20 mouse cellular contexts compared by ENCODE assay signal in genomic region chr19:44513054-44513833, GRCm38 (mm10). TPM values are rescaled to one million over a fixed set of nuclear protein-coding genes. Genes with fewer than 3 reads are reported as not detected.
DNase-seq lines count a peak whose midpoint lies in the region; ATAC-seq and TF ChIP-seq lines count a peak whose summit lies in the region.
"Had no signal": no experiment of that assay in that cellular context is flagged by ENCODE, and none has a peak within 500 bp of the region (broad histone marks: within the 10 kb centered on the region; RNA-seq: fewer than 3 reads in every experiment).

No protein-coding gene starts in this region.

- TF ChIP-seq CTCF in forebrain, postnatal 0 days (IDR thresholded peaks at IDR 0.05; ENCODE audit: low read depth) = no peak

- H3K9ac ChIP-seq in forebrain, embryonic 13.5 days = no peak overlapping the region
- H3K9ac ChIP-seq in forebrain, postnatal 0 days = no peak overlapping the region
- no peak overlapping the region for H3K9ac ChIP-seq in midbrain, embryonic 12.5 days (replicated peaks)
- H3K9ac ChIP-seq in neural tube, embryonic 11.5 days (ENCODE audit: low read length) = no peak overlapping the region
- H3K9ac ChIP-seq: embryonic facial prominence, embryonic 12.5 days; liver, embryonic 13.5 days had no signal

- peaks cover 97% of the 10 kb centered on the region for H3K27me3 ChIP-seq in forebrain, embryonic 13.5 days
- peaks cover 85% of the 10 kb centered on the region for H3K27me3 ChIP-seq in forebrain, postnatal 0 days (ENCODE audit: insufficient read depth, low read length)
- H3K27me3 ChIP-seq in midbrain, embryonic 12.5 days = peaks cover 100% of the 10 kb centered on the region
- H3K27me3 ChIP-seq in neural tube, embryonic 11.5 days (ENCODE audit: control insufficient read depth, insufficient read depth, low read length) = peaks cover 51% of the 10 kb centered on the region

- no peak for DNase-seq in forebrain, postnatal 0 days
- peak; percentile 50 to 63 for DNase-seq in kidney, postnatal 4 days
- DNase-seq in kidney, adult 18-20 months = no peak
- peak; percentile 18 for DNase-seq in neural tube, embryonic 11.5 days (ENCODE audit: low spot score)
- DNase-seq in right cerebral cortex, postnatal 4 days = no peak
- DNase-seq: cerebellum, adult 18-20 months; gastrocnemius, postnatal 10 days; heart, postnatal 14 days; layer of hippocampus, adult 9-11 months; liver, embryonic 13.5 days had no signal

- no peak for ATAC-seq in forebrain, embryonic 13.5 days
- no peak for ATAC-seq in forebrain, postnatal 0 days
- no peak for ATAC-seq in midbrain, embryonic 12.5 days (ENCODE audit: low FRiP score, low read depth)
- ATAC-seq in neural tube, embryonic 11.5 days (ENCODE audit: insufficient read depth, low FRiP score, low TSS enrichment) = no peak
- ATAC-seq: CD4-positive, CD25-positive, alpha-beta regulatory T cell, adult 4 months; lung, postnatal 0 days had no signal

- H3K9me3 ChIP-seq in forebrain, embryonic 13.5 days (replicated peaks) = no peaks in the 10 kb centered on the region
- H3K9me3 ChIP-seq in forebrain, postnatal 0 days (ENCODE audit: low read length) = no peaks in the 10 kb centered on the region
- no peaks in the 10 kb centered on the region for H3K9me3 ChIP-seq in midbrain, embryonic 12.5 days
- H3K9me3 ChIP-seq in neural tube, embryonic 11.5 days (ENCODE audit: control insufficient read depth, low read length) = no peaks in the 10 kb centered on the region
- H3K9me3 ChIP-seq: embryonic facial prominence, embryonic 12.5 days; liver, embryonic 13.5 days had no signal

- no peak overlapping the region; the same call in 1 of the 2 replicates for H3K27ac ChIP-seq in forebrain, embryonic 13.5 days
- H3K27ac ChIP-seq in forebrain, postnatal 0 days (ENCODE audit: low read depth, low read length) = no peak overlapping the region
- H3K27ac ChIP-seq in midbrain, embryonic 12.5 days (replicated peaks) = peak overlapping the region; percentile 67
- H3K27ac ChIP-seq in neural tube, embryonic 11.5 days (ENCODE audit: low read depth, low read length) = no peak overlapping the region
- H3K27ac ChIP-seq: embryonic facial prominence, embryonic 12.5 days; liver, embryonic 13.5 days had no signal

- H3K4me2 ChIP-seq in forebrain, embryonic 13.5 days = 0 out of 2 replicates have a peak overlapping the region, but pooled peaks have one; percentile 11
- no peak overlapping the region for H3K4me2 ChIP-seq in forebrain, postnatal 0 days (ENCODE audit: low read depth)
- peak overlapping the region; percentile 32; the same call in 1 of the 2 replicates for H3K4me2 ChIP-seq in midbrain, embryonic 12.5 days (replicated peaks)
- H3K4me2 ChIP-seq in neural tube, embryonic 11.5 days (ENCODE audit: low read depth) = no peak overlapping the region; the same call in 1 of the 2 replicates
- H3K4me2 ChIP-seq: embryonic facial prominence, embryonic 12.5 days; liver, embryonic 13.5 days had no signal

- H3K4me1 ChIP-seq in forebrain, embryonic 13.5 days = peaks cover 57% of the 10 kb centered on the region
- peaks cover 8% of the 10 kb centered on the region; the same call in 1 of the 2 replicates for H3K4me1 ChIP-seq in forebrain, postnatal 0 days (ENCODE audit: insufficient read depth)
- peaks cover 70% of the 10 kb centered on the region for H3K4me1 ChIP-seq in midbrain, embryonic 12.5 days
- peaks cover 21% of the 10 kb centered on the region for H3K4me1 ChIP-seq in neural tube, embryonic 11.5 days (ENCODE audit: control insufficient read depth, insufficient read depth, low read length)

- H3K36me3 ChIP-seq in forebrain, embryonic 13.5 days (ENCODE audit: poor library complexity, severe bottlenecking) = no peaks in the 10 kb centered on the region
- no peaks in the 10 kb centered on the region for H3K36me3 ChIP-seq in forebrain, postnatal 0 days (ENCODE audit: insufficient read depth)
- no peaks in the 10 kb centered on the region for H3K36me3 ChIP-seq in midbrain, embryonic 12.5 days
- H3K36me3 ChIP-seq in neural tube, embryonic 11.5 days (ENCODE audit: control insufficient read depth, insufficient read depth, low read length) = no peaks in the 10 kb centered on the region
- H3K36me3 ChIP-seq: embryonic facial prominence, embryonic 12.5 days; liver, embryonic 13.5 days had no signal

- H3K4me3 ChIP-seq in forebrain, embryonic 13.5 days = no peak overlapping the region
- no peak overlapping the region for H3K4me3 ChIP-seq in forebrain, postnatal 0 days (ENCODE audit: low read depth, low read length)
- H3K4me3 ChIP-seq in midbrain, embryonic 12.5 days = peak overlapping the region; percentile 4; the same call in 1 of the 2 replicates
- no peak overlapping the region for H3K4me3 ChIP-seq in neural tube, embryonic 11.5 days (ENCODE audit: low read depth, low read length)
- H3K4me3 ChIP-seq: embryonic facial prominence, embryonic 12.5 days; liver, embryonic 13.5 days had no signal

- WGBS in forebrain, embryonic 13.5 days = 4% methylated on average over 11 of the region's 11 CpGs
- 9% methylated on average over 11 of the region's 11 CpGs for WGBS in forebrain, postnatal 0 days
- WGBS in midbrain, embryonic 12.5 days = 3% methylated on average over 11 of the region's 11 CpGs
- WGBS in neural tube, embryonic 11.5 days = 14% methylated on average over 11 of the region's 11 CpGs

RNA-seq across cellular contexts. Expression of gene Wnt8b, which starts 20.0 kb away (rescaled TPM):
- 8.1 and 16.7 TPM in 2 replicates for polyA plus RNA-seq in forebrain, embryonic 13.5 days (2015; fragmentation: Nextera tagmentation; extraction: Ambion mirVana)
- total RNA-seq in forebrain, postnatal 0 days (2014; rRNA removed) = 0.54 and 2.1 TPM in 2 replicates
- polyA plus RNA-seq in forebrain, postnatal 0 days (2015; fragmentation: Nextera tagmentation; extraction: Ambion mirVana) = 0.60 and 1.2 TPM in 2 replicates
- polyA plus RNA-seq in midbrain, embryonic 12.5 days (2016; fragmentation: Nextera tagmentation; extraction: Ambion mirVana) = 11.3 and 11.6 TPM in 2 replicates
- 0.45 and 0.46 TPM in 2 replicates for polyA plus RNA-seq in neural tube, embryonic 11.5 days (2014; fragmentation: Nextera tagmentation; extraction: Ambion mirVana)
- total RNA-seq: gastrocnemius, postnatal 10 days; heart, postnatal 14 days; left cerebral cortex, postnatal 14 days; megakaryocyte-erythroid progenitor cell, adult 5-6 weeks; neutrophil, adult 5-6 weeks had no signal
- polyA plus RNA-seq: CD4-positive, CD25-positive, alpha-beta regulatory T cell, adult 4 months; intestine, embryonic 14.5 days; liver, embryonic 13.5 days; lung, postnatal 0 days had no signal

RNA-seq across cellular contexts. Expression of gene Sec31b, which starts 32.4 kb away (rescaled TPM):
- polyA plus RNA-seq in forebrain, embryonic 13.5 days (2015; fragmentation: Nextera tagmentation; extraction: Ambion mirVana) = 0.15 and 0.40 TPM in 2 replicates
- total RNA-seq in forebrain, postnatal 0 days (2014; rRNA removed) = 0.08 and 0.48 TPM in 2 replicates
- 0.10 and 0.15 TPM in 2 replicates for polyA plus RNA-seq in forebrain, postnatal 0 days (2015; fragmentation: Nextera tagmentation; extraction: Ambion mirVana)
- polyA plus RNA-seq in midbrain, embryonic 12.5 days (2016; fragmentation: Nextera tagmentation; extraction: Ambion mirVana) = 0.47 and 0.54 TPM in 2 replicates
- polyA plus RNA-seq in neural tube, embryonic 11.5 days (2014; fragmentation: Nextera tagmentation; extraction: Ambion mirVana) = 0.31 and 0.37 TPM in 2 replicates

RNA-seq across cellular contexts. Expression of gene Gm20538, which starts 39.4 kb away (rescaled TPM):
- polyA plus RNA-seq in forebrain, embryonic 13.5 days (2015; fragmentation: Nextera tagmentation; extraction: Ambion mirVana) = not detected in 2 replicates
- total RNA-seq in forebrain, postnatal 0 days (2014; rRNA removed) = not detected in 2 replicates
- polyA plus RNA-seq in forebrain, postnatal 0 days (2015; fragmentation: Nextera tagmentation; extraction: Ambion mirVana) = not detected in 2 replicates
- polyA plus RNA-seq in midbrain, embryonic 12.5 days (2016; fragmentation: Nextera tagmentation; extraction: Ambion mirVana) = not detected in 2 replicates
- not detected in 2 replicates for polyA plus RNA-seq in neural tube, embryonic 11.5 days (2014; fragmentation: Nextera tagmentation; extraction: Ambion mirVana)
- total RNA-seq: gastrocnemius, postnatal 10 days; heart, adult 8-10 months; heart, postnatal 14 days; left cerebral cortex, postnatal 14 days; megakaryocyte-erythroid progenitor cell, adult 5-6 weeks had no signal
- polyA plus RNA-seq: CD4-positive, CD25-positive, alpha-beta regulatory T cell, adult 4 months; embryonic facial prominence, embryonic 12.5 days; intestine, embryonic 14.5 days; liver, embryonic 13.5 days had no signal

RNA-seq across cellular contexts. Expression of gene Ndufb8, which starts 42.0 kb away (rescaled TPM):
- 441 and 467 TPM in 2 replicates for polyA plus RNA-seq in forebrain, embryonic 13.5 days (2015; fragmentation: Nextera tagmentation; extraction: Ambion mirVana)
- 275 and 424 TPM in 2 replicates for total RNA-seq in forebrain, postnatal 0 days (2014; rRNA removed)
- polyA plus RNA-seq in forebrain, postnatal 0 days (2015; fragmentation: Nextera tagmentation; extraction: Ambion mirVana) = 691 and 823 TPM in 2 replicates
- 436 and 439 TPM in 2 replicates for polyA plus RNA-seq in midbrain, embryonic 12.5 days (2016; fragmentation: Nextera tagmentation; extraction: Ambion mirVana)
- polyA plus RNA-seq in neural tube, embryonic 11.5 days (2014; fragmentation: Nextera tagmentation; extraction: Ambion mirVana) = 525 and 556 TPM in 2 replicates

RNA-seq across cellular contexts. Expression of gene Hif1an, which starts 49.4 kb away (rescaled TPM):
- 32.5 and 37.2 TPM in 2 replicates for polyA plus RNA-seq in forebrain, embryonic 13.5 days (2015; fragmentation: Nextera tagmentation; extraction: Ambion mirVana)
- 8.2 and 13.6 TPM in 2 replicates for total RNA-seq in forebrain, postnatal 0 days (2014; rRNA removed)
- polyA plus RNA-seq in forebrain, postnatal 0 days (2015; fragmentation: Nextera tagmentation; extraction: Ambion mirVana) = 8.1 and 15.6 TPM in 2 replicates
- 43.5 and 45.6 TPM in 2 replicates for polyA plus RNA-seq in midbrain, embryonic 12.5 days (2016; fragmentation: Nextera tagmentation; extraction: Ambion mirVana)
- 29.0 and 29.3 TPM in 2 replicates for polyA plus RNA-seq in neural tube, embryonic 11.5 days (2014; fragmentation: Nextera tagmentation; extraction: Ambion mirVana)

Comparison
In these comparisons a context has a peak if more than half of its experiments do, and no peak if none do; other contexts are left out.
1. H3K4me2 ChIP-seq: peak in forebrain, embryonic 13.5 days (single experiment) and midbrain, embryonic 12.5 days (single experiment); none in forebrain, postnatal 0 days (single experiment) and neural tube, embryonic 11.5 days (single experiment).
2. DNase-seq: peak in kidney, postnatal 4 days (2 of 2) and neural tube, embryonic 11.5 days (single experiment); none in forebrain, postnatal 0 days (single experiment), kidney, adult 18-20 months (single experiment) and right cerebral cortex, postnatal 4 days (single experiment).